Mouse (Mus musculus): ENCODE measurements at regions not wholly inside any gene's neighbourhood (a gene's known extent, or its start where the extent isn't known, plus 50 kb on each side); places are given as distances from the start of the nearest gene placed in this dataset.

DNA sequence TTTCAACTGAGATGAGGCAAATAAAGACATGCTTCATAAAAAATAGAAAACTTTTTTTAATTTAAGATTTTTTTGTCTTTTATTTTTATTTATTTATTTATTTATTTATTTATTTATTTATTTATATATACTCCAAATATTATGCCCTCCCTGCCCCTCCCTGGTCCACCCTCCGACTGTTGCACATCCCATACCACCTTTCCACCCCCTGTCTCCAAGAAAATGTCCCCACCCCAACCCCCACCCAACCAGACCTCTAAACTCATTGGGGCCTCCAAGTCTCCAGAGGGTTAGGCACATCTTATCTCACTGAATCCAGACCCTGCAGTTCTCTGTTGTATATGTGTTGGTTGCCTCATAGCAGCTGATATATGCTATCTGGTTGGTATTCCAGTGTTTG is 821.2 kb upstream of the Cdh7 start:
- no peak for DNase-seq (ENCODE audit: low read depth, low spot score)

DNA sequence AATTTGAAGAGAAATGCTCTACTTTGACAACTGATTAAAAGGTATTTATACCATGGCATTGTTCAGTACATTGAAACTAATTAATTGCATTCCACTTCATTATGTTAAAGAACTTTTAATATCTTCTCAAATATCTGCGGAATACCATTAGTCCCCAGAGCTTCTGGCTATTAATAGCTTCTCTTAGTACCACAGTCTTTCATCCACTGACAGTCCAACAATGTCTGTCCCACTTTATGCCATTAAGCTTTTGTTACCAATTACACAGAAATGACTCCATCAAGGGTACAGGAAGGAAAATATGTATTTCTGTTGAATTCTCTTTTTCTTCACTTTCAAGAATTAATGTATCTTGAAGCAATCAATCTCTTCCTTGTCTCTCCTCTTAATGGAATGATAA is 811.4 kb upstream of the Cdh7 start:
- DNase-seq (ENCODE audit: low read depth, low spot score), result no peak

DNA sequence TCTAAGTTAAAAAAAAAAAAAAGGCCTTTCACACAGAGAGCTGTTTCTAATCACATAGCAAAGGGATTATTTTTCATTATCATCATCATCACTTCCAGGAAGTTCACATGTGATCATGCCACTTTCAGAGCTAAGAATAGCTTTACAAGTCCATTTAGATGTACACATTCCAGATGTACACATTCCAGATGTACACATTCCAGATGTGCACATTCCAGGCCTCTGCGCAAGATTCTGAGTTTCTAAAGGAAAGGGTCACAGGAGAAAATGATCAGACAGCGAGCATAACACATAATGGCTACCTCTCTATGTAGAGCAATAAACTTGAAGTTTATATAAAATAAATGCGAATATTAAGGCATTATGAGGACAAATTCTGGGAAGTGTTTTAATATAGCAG is 795.7 kb upstream of the Cdh7 start:
- peak; percentile 11 for DNase-seq (ENCODE audit: low read depth, low spot score)

DNA sequence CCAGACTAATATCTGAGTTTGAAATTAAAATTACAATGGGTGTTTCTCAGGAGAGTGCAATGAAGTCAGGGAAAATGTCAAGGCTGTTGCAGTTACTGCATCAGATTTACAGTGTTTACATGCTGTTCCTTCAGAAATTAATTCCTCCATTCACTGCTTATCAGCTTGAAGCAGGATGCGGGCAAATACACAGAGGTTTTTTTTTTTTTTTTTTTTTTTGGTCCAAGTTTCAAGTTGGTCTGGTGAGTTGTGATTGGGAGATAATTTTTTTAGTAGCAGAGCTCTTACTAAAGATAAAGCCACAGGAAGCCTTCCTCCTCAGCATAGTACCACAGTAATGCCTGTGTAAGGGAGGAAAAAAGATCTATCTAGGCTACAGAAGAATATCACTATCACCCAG is 762.1 kb upstream of the Cdh7 start:
- DNase-seq (ENCODE audit: low read depth, low spot score), result no peak

DNA sequence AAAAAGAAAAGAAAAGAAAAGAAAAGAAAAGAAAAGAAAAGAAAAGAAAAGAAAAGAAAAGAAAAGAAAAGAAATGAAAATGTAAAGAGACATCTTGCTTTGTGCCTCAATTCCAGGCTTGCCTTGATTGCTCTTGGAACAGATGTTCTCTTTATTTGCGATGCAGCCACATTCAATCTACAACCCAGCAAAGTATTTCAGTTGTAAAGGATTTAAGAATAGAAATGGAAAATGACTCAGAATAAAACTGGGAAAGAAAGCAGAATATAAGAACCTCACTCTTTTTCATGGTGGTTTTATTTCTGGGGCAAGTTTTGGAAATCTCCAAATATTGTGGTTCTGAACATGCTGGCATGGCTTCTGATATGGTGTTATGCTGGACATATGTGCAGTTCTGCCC is 758.7 kb upstream of the Cdh7 start:
- DNase-seq (ENCODE audit: low read depth, low spot score), result no peak

All from R1 (cell line).